Mouse (Mus musculus): Measurements from ENCODE around the gene Gnai3. TPM values are rescaled to one million over a fixed set of nuclear protein-coding genes. Genes with fewer than 3 reads are reported as not detected.

The Gnai3 gene
- polyA plus RNA-seq, 1 experiment from 2014 or later: 157 TPM

- Histone ChIP-seq H3K9me3 (ENCODE audit: control insufficient read depth, low read length) (no peaks in the 10 kb centered on the region), H3K27ac (replicated peaks; ENCODE audit: low read depth, low read length) (no peak overlapping the region), H3K4me1 (ENCODE audit: control insufficient read depth, insufficient read depth, low read length) (no peaks in the 10 kb centered on the region), H3K36me3 (ENCODE audit: control insufficient read depth, insufficient read depth, low read length) (peaks cover 2% of the 10 kb centered on the region; the same call in 1 of the 2 replicates), H3K4me2 (ENCODE audit: low read depth, low read length) (no peak overlapping the region), H3K27me3 (replicated peaks; ENCODE audit: control insufficient read depth, insufficient read depth, low read length) (no peaks in the 10 kb centered on the region), H3K4me3 (ENCODE audit: low read depth, low read length) (no peak overlapping the region), H3K9ac (ENCODE audit: low read depth, low read length) (no peak overlapping the region)
- DNase-seq (ENCODE audit: low spot score): no peak
- no peak for ATAC-seq (ENCODE audit: low read depth)
- 68% methylated on average over 5 of the region's 5 CpGs for WGBS
Measured at GRCm38 (mm10) chr3:108128520-108128919, 17.4 kb downstream of the Gnai3 start.

GRCm38 (mm10) chr3:108126327-108126726 is 19.6 kb downstream of the Gnai3 start:
- Histone ChIP-seq H3K36me3 (ENCODE audit: control insufficient read depth, insufficient read depth, low read length) (peaks cover 20% of the 10 kb centered on the region), H3K4me1 (ENCODE audit: control insufficient read depth, insufficient read depth, low read length) (no peaks in the 10 kb centered on the region), H3K27me3 (replicated peaks; ENCODE audit: control insufficient read depth, insufficient read depth, low read length) (no peaks in the 10 kb centered on the region), H3K9ac (ENCODE audit: low read depth, low read length) (no peak overlapping the region), H3K9me3 (ENCODE audit: control insufficient read depth, low read length) (no peaks in the 10 kb centered on the region), H3K27ac (replicated peaks; ENCODE audit: low read depth, low read length) (no peak overlapping the region), H3K4me3 (ENCODE audit: low read depth, low read length) (no peak overlapping the region), H3K4me2 (ENCODE audit: low read depth, low read length) (no peak overlapping the region)
- WGBS: 88% methylated on average over 3 of the region's 3 CpGs
- ATAC-seq (ENCODE audit: low read depth): no peak
- DNase-seq (ENCODE audit: low spot score): no peak

- 45% methylated on average over 1 of the region's 1 CpGs for WGBS
Measured at GRCm38 (mm10) chr3:108124131-108124530, 21.8 kb downstream of the Gnai3 start.

DNA sequence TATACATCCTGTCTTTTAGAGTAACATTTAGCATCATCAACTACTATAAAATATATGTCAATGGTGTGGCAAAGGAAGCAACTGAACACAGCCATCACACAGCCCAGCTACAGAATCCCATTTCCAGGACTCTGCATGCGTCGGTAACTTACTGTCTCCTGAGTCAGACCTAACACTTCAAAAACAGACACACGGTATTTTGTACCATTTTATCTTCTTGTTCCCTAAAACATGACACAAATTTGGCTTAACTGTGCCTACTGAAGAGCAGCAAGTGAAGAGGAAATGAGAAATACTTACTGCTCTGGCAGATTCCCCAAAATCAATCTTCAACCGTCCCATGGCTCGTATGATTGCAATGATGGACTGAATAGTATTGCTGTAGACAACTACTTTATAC is 22.7 kb downstream of the Gnai3 start:
- WGBS: 87% methylated on average over 5 of the region's 5 CpGs
- no peaks in the 10 kb centered on the region for H3K27me3 ChIP-seq (replicated peaks; ENCODE audit: control insufficient read depth, insufficient read depth, low read length)
- H3K9me3 ChIP-seq (ENCODE audit: control insufficient read depth, low read length): no peaks in the 10 kb centered on the region
- H3K4me2 ChIP-seq (ENCODE audit: low read depth, low read length): no peak overlapping the region
- DNase-seq (ENCODE audit: low spot score) (no peak), ATAC-seq (ENCODE audit: low read depth) (no peak)
- peaks cover 47% of the 10 kb centered on the region for H3K36me3 ChIP-seq (ENCODE audit: control insufficient read depth, insufficient read depth, low read length)
- H3K27ac ChIP-seq (replicated peaks; ENCODE audit: low read depth, low read length): no peak overlapping the region
- H3K4me3 ChIP-seq (ENCODE audit: low read depth, low read length): no peak overlapping the region
- no peaks in the 10 kb centered on the region for H3K4me1 ChIP-seq (ENCODE audit: control insufficient read depth, insufficient read depth, low read length)
- H3K9ac ChIP-seq (ENCODE audit: low read depth, low read length): no peak overlapping the region

More at GRCm38 (mm10) chr3:108124131-108124530, 21.8 kb downstream of the Gnai3 start:
- Histone ChIP-seq H3K27ac (replicated peaks; ENCODE audit: low read depth, low read length) (no peak overlapping the region), H3K9ac (ENCODE audit: low read depth, low read length) (no peak overlapping the region), H3K4me3 (ENCODE audit: low read depth, low read length) (no peak overlapping the region), H3K9me3 (ENCODE audit: control insufficient read depth, low read length) (no peaks in the 10 kb centered on the region), H3K27me3 (replicated peaks; ENCODE audit: control insufficient read depth, insufficient read depth, low read length) (no peaks in the 10 kb centered on the region), H3K4me1 (ENCODE audit: control insufficient read depth, insufficient read depth, low read length) (no peaks in the 10 kb centered on the region), H3K36me3 (ENCODE audit: control insufficient read depth, insufficient read depth, low read length) (peaks cover 38% of the 10 kb centered on the region), H3K4me2 (ENCODE audit: low read depth, low read length) (no peak overlapping the region)
- ATAC-seq (ENCODE audit: low read depth) (no peak), DNase-seq (ENCODE audit: low spot score) (no peak)

- no peak overlapping the region for H3K9ac ChIP-seq (ENCODE audit: low read depth, low read length)
- ATAC-seq (ENCODE audit: low read depth): no peak
- H3K27ac ChIP-seq (replicated peaks; ENCODE audit: low read depth, low read length): no peak overlapping the region
- H3K4me1 ChIP-seq (ENCODE audit: control insufficient read depth, insufficient read depth, low read length): no peaks in the 10 kb centered on the region
- H3K36me3 ChIP-seq (ENCODE audit: control insufficient read depth, insufficient read depth, low read length): peaks cover 65% of the 10 kb centered on the region
- no peak overlapping the region for H3K4me3 ChIP-seq (ENCODE audit: low read depth, low read length)
- DNase-seq (ENCODE audit: low spot score): no peak
- no peaks in the 10 kb centered on the region for H3K9me3 ChIP-seq (ENCODE audit: control insufficient read depth, low read length)
- WGBS: 89% methylated on average over 3 of the region's 3 CpGs
- no peak overlapping the region for H3K4me2 ChIP-seq (ENCODE audit: low read depth, low read length)
- H3K27me3 ChIP-seq (replicated peaks; ENCODE audit: control insufficient read depth, insufficient read depth, low read length): no peaks in the 10 kb centered on the region
Measured at GRCm38 (mm10) chr3:108121101-108121500, 24.8 kb downstream of the Gnai3 start.

GRCm38 (mm10) chr3:108117465-108117864 is 28.5 kb downstream of the Gnai3 start:
- 91% methylated on average over 6 of the region's 6 CpGs for WGBS
- DNase-seq (ENCODE audit: low spot score): no peak
- H3K9me3 ChIP-seq (ENCODE audit: control insufficient read depth, low read length): no peaks in the 10 kb centered on the region
- H3K27me3 ChIP-seq (replicated peaks; ENCODE audit: control insufficient read depth, insufficient read depth, low read length): no peaks in the 10 kb centered on the region
- ATAC-seq (ENCODE audit: low read depth): no peak
- H3K4me1 ChIP-seq (ENCODE audit: control insufficient read depth, insufficient read depth, low read length): no peaks in the 10 kb centered on the region
- no peak overlapping the region for H3K4me3 ChIP-seq (ENCODE audit: low read depth, low read length)
- peaks cover 84% of the 10 kb centered on the region for H3K36me3 ChIP-seq (ENCODE audit: control insufficient read depth, insufficient read depth, low read length)
- H3K4me2 ChIP-seq (ENCODE audit: low read depth, low read length): no peak overlapping the region
- no peak overlapping the region for H3K27ac ChIP-seq (replicated peaks; ENCODE audit: low read depth, low read length)
- H3K9ac ChIP-seq (ENCODE audit: low read depth, low read length): no peak overlapping the region

GRCm38 (mm10) chr3:108113591-108114289 is 32.2 kb downstream of the Gnai3 start:
- H3K4me2 ChIP-seq (ENCODE audit: low read depth, low read length): no peak overlapping the region
- ATAC-seq (ENCODE audit: low read depth): no peak
- no peaks in the 10 kb centered on the region for H3K4me1 ChIP-seq (ENCODE audit: control insufficient read depth, insufficient read depth, low read length)
- no peaks in the 10 kb centered on the region for H3K27me3 ChIP-seq (replicated peaks; ENCODE audit: control insufficient read depth, insufficient read depth, low read length)
- no peak overlapping the region for H3K4me3 ChIP-seq (ENCODE audit: low read depth, low read length)
- DNase-seq (ENCODE audit: low spot score): no peak
- no peak overlapping the region for H3K9ac ChIP-seq (ENCODE audit: low read depth, low read length)
- no peaks in the 10 kb centered on the region for H3K9me3 ChIP-seq (ENCODE audit: control insufficient read depth, low read length)
- no peak overlapping the region for H3K27ac ChIP-seq (replicated peaks; ENCODE audit: low read depth, low read length)
- 87% methylated on average over 7 of the region's 7 CpGs for WGBS
- peaks cover 91% of the 10 kb centered on the region for H3K36me3 ChIP-seq (ENCODE audit: control insufficient read depth, insufficient read depth, low read length)

DNA sequence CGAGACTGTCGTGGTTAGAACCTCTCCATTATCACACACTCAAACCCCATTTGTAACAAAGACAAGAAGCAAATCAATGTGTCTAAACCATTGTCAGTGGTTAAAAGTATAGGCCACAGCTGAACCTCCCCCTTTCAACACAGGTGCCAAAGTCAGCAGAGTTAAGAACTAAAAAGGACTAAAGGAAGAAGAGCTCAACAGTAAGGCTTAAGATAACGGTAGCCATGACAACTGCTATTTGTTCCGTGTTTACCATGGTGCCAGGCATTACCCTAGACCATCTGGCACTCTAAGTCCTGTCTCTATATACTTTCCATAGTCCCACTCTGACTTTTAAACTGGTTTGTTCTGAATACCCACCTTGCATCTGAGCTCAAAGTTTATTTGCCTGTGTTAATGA is 33.3 kb downstream of the Gnai3 start:
- ATAC-seq (ENCODE audit: low read depth): no peak
- Histone ChIP-seq H3K36me3 (ENCODE audit: control insufficient read depth, insufficient read depth, low read length) (peaks cover 91% of the 10 kb centered on the region), H3K4me1 (ENCODE audit: control insufficient read depth, insufficient read depth, low read length) (no peaks in the 10 kb centered on the region), H3K9ac (ENCODE audit: low read depth, low read length) (no peak overlapping the region), H3K4me3 (ENCODE audit: low read depth, low read length) (no peak overlapping the region), H3K4me2 (ENCODE audit: low read depth, low read length) (no peak overlapping the region), H3K27ac (replicated peaks; ENCODE audit: low read depth, low read length) (no peak overlapping the region), H3K27me3 (replicated peaks; ENCODE audit: control insufficient read depth, insufficient read depth, low read length) (no peaks in the 10 kb centered on the region), H3K9me3 (ENCODE audit: control insufficient read depth, low read length) (no peaks in the 10 kb centered on the region)
- 86% methylated on average over 4 of the region's 4 CpGs for WGBS
- no peak for DNase-seq (ENCODE audit: low spot score)

- WGBS: 86% methylated on average over 7 of the region's 7 CpGs
- ATAC-seq (ENCODE audit: low read depth) (no peak), DNase-seq (ENCODE audit: low spot score) (no peak)
- H3K9ac ChIP-seq (ENCODE audit: low read depth, low read length): no peak overlapping the region
- no peak overlapping the region for H3K27ac ChIP-seq (replicated peaks; ENCODE audit: low read depth, low read length)
- H3K9me3 ChIP-seq (ENCODE audit: control insufficient read depth, low read length): no peaks in the 10 kb centered on the region
- no peaks in the 10 kb centered on the region for H3K27me3 ChIP-seq (replicated peaks; ENCODE audit: control insufficient read depth, insufficient read depth, low read length)
- H3K4me1 ChIP-seq (ENCODE audit: control insufficient read depth, insufficient read depth, low read length): no peaks in the 10 kb centered on the region
- no peak overlapping the region for H3K4me3 ChIP-seq (ENCODE audit: low read depth, low read length)
- peaks cover 90% of the 10 kb centered on the region for H3K36me3 ChIP-seq (ENCODE audit: control insufficient read depth, insufficient read depth, low read length)
- H3K4me2 ChIP-seq (ENCODE audit: low read depth, low read length): no peak overlapping the region
Measured at GRCm38 (mm10) chr3:108112246-108112645, 33.7 kb downstream of the Gnai3 start.
